Mouse (Mus musculus) CD4-positive naive resting alpha-beta T cell, adult 57 days (primary cell): ENCODE measurements around the gene Otol1. TPM values are rescaled to one million over a fixed set of nuclear protein-coding genes. Genes with fewer than 3 reads are reported as not detected.

Experiments used
- total RNA-seq: library from RNA; stranded (reverse); gene quantifications from one replicate; pipeline ENCODE4 v1.2.4, GENCODE M21; 2023

Gene Otol1
- total RNA-seq = not detected

DNA sequence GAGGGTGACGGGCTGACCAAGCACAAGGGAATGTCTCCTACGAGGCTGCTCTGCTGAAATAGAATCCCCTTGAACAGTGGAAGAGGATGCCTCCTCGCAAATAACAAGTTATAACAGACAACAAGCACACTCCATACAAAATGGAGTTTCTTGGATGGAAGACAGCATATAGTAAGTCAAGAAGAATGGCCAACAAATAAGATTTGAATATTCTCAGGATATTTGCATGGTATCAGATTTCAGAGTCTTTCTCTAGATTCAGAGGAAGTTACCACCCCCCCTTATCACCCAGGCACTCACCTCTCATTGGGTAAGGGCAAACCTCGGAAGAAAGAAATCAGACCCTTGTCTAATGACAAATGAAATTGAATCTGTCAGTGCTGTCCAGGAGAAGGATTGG, at the start of gene Otol1:
Otol1 (plus strand) TSS at position 301 of the 400 bp plus-strand sequence.

Other genes starting within 250 kb of the Otol1 start
- gene Sptssb, start 147.7 kb upstream of the Otol1 start, total RNA-seq = not detected